Mouse (Mus musculus): ENCODE measurements around the gene Muc1.
"Not testable (repeated sequence)": the region's sequence is repeated elsewhere in the genome, so short reads cannot be mapped to it uniquely, and the experiment has no call there.

Muc1 gene

GRCm38 (mm10) chr3:89209731-89210130 lies 19.1 kb upstream of the Muc1 start:
- in situ Hi-C loops (cut with MboI), result no loop called here

GRCm38 (mm10) chr3:89210162-89210561 lies 18.7 kb upstream of the Muc1 start:
- in situ Hi-C loops (cut with MboI), result no loop called here

- in situ Hi-C loops (cut with MboI), result no loop called here
Measured at GRCm38 (mm10) chr3:89210731-89211130, 18.1 kb upstream of the Muc1 start.

- in situ Hi-C loops (cut with MboI), result no loop called here
Measured at GRCm38 (mm10) chr3:89213803-89214530, 14.9 kb upstream of the Muc1 start.

GRCm38 (mm10) chr3:89214681-89215411 lies 14.0 kb upstream of the Muc1 start, which contains the start of gene Thbs3:
TSS of gene Thbs3 (plus strand) at chr3:89215180.
- in situ Hi-C loops (cut with MboI), result no loop called here

- in situ Hi-C loops (cut with MboI), result no loop called here
Measured at GRCm38 (mm10) chr3:89215853-89216252, 13.0 kb upstream of the Muc1 start.

GRCm38 (mm10) chr3:89216407-89216806 lies 12.4 kb upstream of the Muc1 start:
- in situ Hi-C loops (cut with MboI), result not testable (repeated sequence)

- in situ Hi-C loops (cut with MboI), result no loop called here
Measured at GRCm38 (mm10) chr3:89218271-89218670, 10.6 kb upstream of the Muc1 start.

- in situ Hi-C loops (cut with MboI), result no loop called here
Measured at GRCm38 (mm10) chr3:89219546-89219945, 9.3 kb upstream of the Muc1 start.

- in situ Hi-C loops (cut with MboI), result no loop called here
Measured at GRCm38 (mm10) chr3:89221167-89221566, 7.7 kb upstream of the Muc1 start.

- in situ Hi-C loops (cut with MboI), result no loop called here
Measured at GRCm38 (mm10) chr3:89224796-89225195, 4.1 kb upstream of the Muc1 start.

GRCm38 (mm10) chr3:89225321-89225815 lies 3.5 kb upstream of the Muc1 start:
- in situ Hi-C loops (cut with MboI), result no loop called here

- in situ Hi-C loops (cut with MboI), result no loop called here
Measured at GRCm38 (mm10) chr3:89225918-89226317, 2.9 kb upstream of the Muc1 start.

GRCm38 (mm10) chr3:89226361-89226760 lies 2.5 kb upstream of the Muc1 start:
- in situ Hi-C loops (cut with MboI), result no loop called here

GRCm38 (mm10) chr3:89226900-89227299 lies 2.0 kb upstream of the Muc1 start, which contains the start of gene Mtx1:
TSS of gene Mtx1 (minus strand) at chr3:89227088.
- in situ Hi-C loops (cut with MboI), result no loop called here

- in situ Hi-C loops (cut with MboI), result no loop called here
Measured at GRCm38 (mm10) chr3:89227307-89228179, 1.3 kb upstream of the Muc1 start.

- in situ Hi-C loops (cut with MboI), result no loop called here
Measured at GRCm38 (mm10) chr3:89228180-89228549, 692 bp upstream of the Muc1 start.

- in situ Hi-C loops (cut with MboI), result no loop called here
Measured at GRCm38 (mm10) chr3:89229276-89229675, 419 bp downstream of the Muc1 start.

GRCm38 (mm10) chr3:89230561-89230960 lies 1.7 kb downstream of the Muc1 start:
- in situ Hi-C loops (cut with MboI), result no loop called here

- in situ Hi-C loops (cut with MboI), result no loop called here
Measured at GRCm38 (mm10) chr3:89231345-89231744, 2.5 kb downstream of the Muc1 start.

- in situ Hi-C loops (cut with MboI), result no loop called here
Measured at GRCm38 (mm10) chr3:89231772-89232275, 3.0 kb downstream of the Muc1 start.

- in situ Hi-C loops (cut with MboI), result no loop called here
Measured at GRCm38 (mm10) chr3:89232614-89233013, 3.8 kb downstream of the Muc1 start.

Measured in mature B cell (primary cell).